Mouse (Mus musculus): ENCODE measurements at regions not wholly inside any gene's neighbourhood (a gene's known extent, or its start where the extent isn't known, plus 50 kb on each side); places are given as distances from the start of the nearest gene placed in this dataset.

DNA sequence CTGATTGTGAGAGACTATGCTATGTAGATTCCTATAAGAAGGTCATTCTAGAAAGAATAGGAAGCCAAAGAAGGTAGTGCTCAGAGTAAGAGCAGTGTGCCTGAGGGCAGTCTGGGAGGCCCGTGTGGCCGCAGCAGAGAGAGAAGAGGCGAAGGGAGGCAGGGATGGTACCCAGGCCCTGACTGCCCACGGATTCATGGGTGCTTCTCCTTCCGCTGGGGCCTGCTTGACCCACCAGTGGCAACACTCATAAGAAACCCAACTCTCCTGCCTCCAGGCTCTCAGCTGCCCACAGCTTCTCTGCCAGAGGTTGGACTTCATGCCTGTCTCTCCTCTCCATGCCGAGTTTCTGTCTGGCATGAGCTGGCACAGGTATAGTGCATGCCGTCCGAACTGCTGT, 60.6 kb upstream of the Twist2 start:
- Histone ChIP-seq H3K4me3 (replicated peaks; ENCODE audit: low read depth, low read length) (no peak overlapping the region), H3K27me3 (ENCODE audit: insufficient read depth, low read length) (no peaks in the 10 kb centered on the region; the same call in 1 of the 2 replicates)
- no peak for DNase-seq (ENCODE audit: low spot score)

DNA sequence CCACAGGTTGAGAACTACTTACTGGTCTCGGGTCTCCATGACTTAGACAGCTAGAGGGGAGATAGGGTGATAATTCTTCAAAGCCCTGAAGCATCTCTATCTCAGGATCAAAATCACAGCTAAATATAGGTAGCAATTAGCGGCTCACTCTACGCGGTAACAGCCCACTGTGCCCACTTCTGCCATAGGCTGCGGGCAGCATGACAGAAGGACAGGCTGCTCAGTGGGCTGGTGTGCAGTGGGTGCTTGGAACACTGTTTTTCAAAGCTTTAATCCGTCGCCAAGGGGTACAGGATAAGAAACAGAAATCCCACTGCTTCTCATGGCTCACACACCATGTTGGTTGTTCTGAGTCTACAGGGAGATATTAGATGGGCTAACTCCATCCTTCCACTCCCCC, 59.2 kb upstream of the Twist2 start:
- H3K4me1 ChIP-seq (replicated peaks; ENCODE audit: insufficient read depth, low read length) = no peaks in the 10 kb centered on the region
- H3K9me3 ChIP-seq (replicated peaks; ENCODE audit: low read length) = no peaks in the 10 kb centered on the region
- DNase-seq (ENCODE audit: low spot score) = no peak
- no peaks in the 10 kb centered on the region for H3K27me3 ChIP-seq (ENCODE audit: insufficient read depth, low read length)
- TF ChIP-seq CTCF (IDR thresholded peaks at IDR 0.05; ENCODE audit: low read depth) = no peak
- ATAC-seq (replicated peaks; ENCODE audit: low FRiP score, low read depth) = no peak
- H3K27ac ChIP-seq = no peak overlapping the region
- no peaks in the 10 kb centered on the region for H3K36me3 ChIP-seq (ENCODE audit: insufficient read depth, low read length)
- no peak overlapping the region for H3K9ac ChIP-seq (ENCODE audit: low read depth, low read length)
- H3K4me3 ChIP-seq (replicated peaks; ENCODE audit: low read depth, low read length) = no peak overlapping the region
- WGBS = 82% methylated on average over 7 of the region's 7 CpGs
- H3K4me2 ChIP-seq (ENCODE audit: low read length) = no peak overlapping the region

More for the DNA sequence above, 60.6 kb upstream of the Twist2 start:
- Histone ChIP-seq H3K4me2 (ENCODE audit: low read length) (no peak overlapping the region), H3K9me3 (replicated peaks; ENCODE audit: low read length) (no peaks in the 10 kb centered on the region), H3K36me3 (ENCODE audit: insufficient read depth, low read length) (no peaks in the 10 kb centered on the region), H3K9ac (ENCODE audit: low read depth, low read length) (no peak overlapping the region), H3K4me1 (replicated peaks; ENCODE audit: insufficient read depth, low read length) (no peaks in the 10 kb centered on the region), H3K27ac (no peak overlapping the region)
- 87% methylated on average over 8 of the region's 8 CpGs for WGBS
- ATAC-seq (replicated peaks; ENCODE audit: low FRiP score, low read depth) = no peak
- TF ChIP-seq CTCF (IDR thresholded peaks at IDR 0.05; ENCODE audit: low read depth) = no peak

DNA sequence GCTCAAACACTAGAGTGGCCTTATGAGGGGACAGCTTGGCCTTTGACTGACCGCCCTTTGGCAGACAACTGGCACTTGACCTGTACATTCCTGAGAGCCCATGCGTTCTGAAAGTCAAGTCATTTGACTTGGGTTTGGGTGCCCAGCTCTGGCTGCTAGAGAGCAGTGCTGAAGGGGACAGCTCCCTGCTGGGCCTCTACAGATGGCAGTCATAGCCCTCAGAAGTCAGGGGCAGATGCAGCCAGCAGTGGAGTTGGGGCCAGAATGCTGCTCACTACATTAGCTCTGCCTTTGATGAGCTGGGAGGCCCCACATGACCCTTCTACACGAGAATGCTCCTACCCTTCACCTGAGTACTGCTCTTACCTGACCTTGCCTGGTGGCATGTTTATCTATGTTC, 58.3 kb upstream of the Twist2 start:
- no peaks in the 10 kb centered on the region for H3K4me1 ChIP-seq (replicated peaks; ENCODE audit: insufficient read depth, low read length)
- H3K9me3 ChIP-seq (replicated peaks; ENCODE audit: low read length) = no peaks in the 10 kb centered on the region
- no peaks in the 10 kb centered on the region for H3K27me3 ChIP-seq (ENCODE audit: insufficient read depth, low read length)
- no peak for TF ChIP-seq CTCF (IDR thresholded peaks at IDR 0.05; ENCODE audit: low read depth)
- H3K9ac ChIP-seq (ENCODE audit: low read depth, low read length) = no peak overlapping the region
- H3K4me2 ChIP-seq (ENCODE audit: low read length) = no peak overlapping the region
- DNase-seq (ENCODE audit: low spot score) (peak; percentile 66), ATAC-seq (replicated peaks; ENCODE audit: low FRiP score, low read depth) (no peak)
- no peak overlapping the region for H3K27ac ChIP-seq
- 26% methylated on average over 3 of the region's 3 CpGs for WGBS
- H3K36me3 ChIP-seq (ENCODE audit: insufficient read depth, low read length) = no peaks in the 10 kb centered on the region
- no peak overlapping the region for H3K4me3 ChIP-seq (replicated peaks; ENCODE audit: low read depth, low read length)

DNA sequence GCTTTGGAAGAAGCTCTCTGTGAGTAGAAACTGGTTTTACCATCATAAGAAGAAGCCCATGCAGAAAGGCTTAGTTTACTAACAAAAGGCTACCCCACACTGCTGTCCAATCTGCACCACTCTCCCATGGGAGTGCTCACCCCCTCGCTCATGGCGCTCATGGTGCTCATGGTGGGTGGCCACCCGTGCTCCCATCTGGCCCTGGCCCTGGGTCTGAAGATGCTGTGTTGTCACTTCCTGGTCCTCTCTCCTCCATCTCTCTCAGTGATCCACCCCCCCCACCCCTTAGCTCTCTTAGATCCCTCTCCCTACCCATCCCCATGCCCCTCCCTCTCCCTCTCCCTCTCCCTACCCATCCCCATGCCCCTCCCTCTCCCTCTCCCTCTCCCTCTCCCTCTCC, 57.2 kb upstream of the Twist2 start:
- Histone ChIP-seq H3K27ac (no peak overlapping the region), H3K4me1 (replicated peaks; ENCODE audit: insufficient read depth, low read length) (no peaks in the 10 kb centered on the region), H3K27me3 (ENCODE audit: insufficient read depth, low read length) (peaks cover 7% of the 10 kb centered on the region; the same call in 1 of the 2 replicates), H3K36me3 (ENCODE audit: insufficient read depth, low read length) (no peaks in the 10 kb centered on the region), H3K4me2 (ENCODE audit: low read length) (no peak overlapping the region), H3K9ac (ENCODE audit: low read depth, low read length) (no peak overlapping the region), H3K4me3 (replicated peaks; ENCODE audit: low read depth, low read length) (no peak overlapping the region), H3K9me3 (replicated peaks; ENCODE audit: low read length) (no peaks in the 10 kb centered on the region)
- no peak for TF ChIP-seq CTCF (IDR thresholded peaks at IDR 0.05; ENCODE audit: low read depth)
- DNase-seq (ENCODE audit: low spot score) (no peak), ATAC-seq (replicated peaks; ENCODE audit: low FRiP score, low read depth) (no peak)
- 96% methylated on average over 3 of the region's 3 CpGs for WGBS

DNA sequence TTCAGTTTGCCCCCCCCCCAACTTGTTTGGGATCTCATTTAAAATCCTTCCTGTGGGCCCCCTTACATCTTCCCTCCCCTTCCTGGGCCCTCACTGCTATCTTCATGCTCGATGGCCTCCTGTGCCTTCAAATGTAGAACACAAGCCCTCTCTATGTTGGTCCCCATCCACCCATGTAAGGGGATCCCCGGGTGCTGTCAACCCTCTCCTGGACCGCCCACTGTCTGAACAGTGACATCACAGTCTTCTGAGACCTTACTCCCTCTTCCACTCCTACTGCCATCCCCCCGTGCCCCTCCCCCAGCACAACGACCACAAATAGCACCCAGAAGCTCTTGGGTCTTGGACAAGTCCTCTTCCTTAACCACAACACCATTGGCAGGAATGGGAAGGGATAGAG, 56.6 kb upstream of the Twist2 start:
- 82% methylated on average over 5 of the region's 5 CpGs for WGBS
- no peak overlapping the region for H3K4me2 ChIP-seq (ENCODE audit: low read length)
- peaks cover 7% of the 10 kb centered on the region; the same call in 1 of the 2 replicates for H3K27me3 ChIP-seq (ENCODE audit: insufficient read depth, low read length)
- DNase-seq (ENCODE audit: low spot score) (no peak), ATAC-seq (replicated peaks; ENCODE audit: low FRiP score, low read depth) (no peak)
- no peak overlapping the region for H3K27ac ChIP-seq
- no peaks in the 10 kb centered on the region for H3K9me3 ChIP-seq (replicated peaks; ENCODE audit: low read length)
- no peak for TF ChIP-seq CTCF (IDR thresholded peaks at IDR 0.05; ENCODE audit: low read depth)
- H3K36me3 ChIP-seq (ENCODE audit: insufficient read depth, low read length) = no peaks in the 10 kb centered on the region
- no peaks in the 10 kb centered on the region for H3K4me1 ChIP-seq (replicated peaks; ENCODE audit: insufficient read depth, low read length)
- no peak overlapping the region for H3K4me3 ChIP-seq (replicated peaks; ENCODE audit: low read depth, low read length)
- H3K9ac ChIP-seq (ENCODE audit: low read depth, low read length) = no peak overlapping the region

DNA sequence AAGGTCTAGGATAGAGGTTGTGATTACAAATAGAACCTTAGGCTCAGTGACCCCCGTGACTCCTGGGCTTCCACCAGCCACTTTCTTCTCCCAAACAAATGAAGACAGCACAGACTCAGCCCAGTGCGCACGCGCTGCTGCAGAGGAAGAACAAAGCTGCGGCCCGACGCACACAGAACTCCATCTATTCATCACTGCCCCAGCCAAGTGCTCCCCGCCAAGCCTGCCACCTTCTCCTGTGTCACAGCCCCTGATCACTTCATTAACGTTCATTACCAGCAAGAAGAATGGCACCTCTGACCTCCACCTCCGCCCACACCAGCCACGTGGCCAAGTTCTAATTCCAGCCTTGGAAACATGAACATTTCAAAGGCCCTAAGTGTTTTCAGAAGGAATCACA, 53.7 kb upstream of the Twist2 start:
- no peak overlapping the region for H3K4me2 ChIP-seq (ENCODE audit: low read length)
- peak; percentile 43 for DNase-seq (ENCODE audit: low spot score)
- no peaks in the 10 kb centered on the region for H3K36me3 ChIP-seq (ENCODE audit: insufficient read depth, low read length)
- no peak for ATAC-seq (replicated peaks; ENCODE audit: low FRiP score, low read depth)
- 13% methylated on average over 11 of the region's 11 CpGs for WGBS
- H3K4me1 ChIP-seq (replicated peaks; ENCODE audit: insufficient read depth, low read length) = no peaks in the 10 kb centered on the region
- no peak overlapping the region for H3K4me3 ChIP-seq (replicated peaks; ENCODE audit: low read depth, low read length)
- no peaks in the 10 kb centered on the region for H3K9me3 ChIP-seq (replicated peaks; ENCODE audit: low read length)
- H3K27ac ChIP-seq = no peak overlapping the region
- peaks cover 7% of the 10 kb centered on the region; the same call in 1 of the 2 replicates for H3K27me3 ChIP-seq (ENCODE audit: insufficient read depth, low read length)
- TF ChIP-seq CTCF (IDR thresholded peaks at IDR 0.05; ENCODE audit: low read depth) = no peak
- H3K9ac ChIP-seq (ENCODE audit: low read depth, low read length) = no peak overlapping the region

Measured in kidney, postnatal 0 days (tissue).